Mouse (Mus musculus) megakaryocyte, embryonic 14.5 days (primary cell): ENCODE data around the gene Cxcl1. TPM values are rescaled to one million over a fixed set of nuclear protein-coding genes. Genes with fewer than 3 reads are reported as not detected.
A peak's percentile ranks its signal among the peaks of the same experiment; 100 is the strongest.

ENCODE experiments used
- H3K27me3 ChIP-seq: replicated peaks from 2 replicates; pipeline ENCODE3; 2012; ENCODE audit warnings: inconsistent platforms
- H3K36me3 ChIP-seq: replicated peaks from 2 replicates; pipeline ENCODE3; 2012; ENCODE audit warnings: low read length, inconsistent platforms, mixed read lengths
- H3K4me1 ChIP-seq: 2 replicates; pipeline ENCODE4 v1.6.1; 2012; ENCODE audit warnings: inconsistent platforms
- H3K4me3 ChIP-seq: replicated peaks from 2 replicates; pipeline ENCODE3; 2012; ENCODE audit warnings: moderate library complexity, mild to moderate bottlenecking, inconsistent platforms
- H3K9me3 ChIP-seq: 2 replicates; pipeline ENCODE4 v1.6.1; 2012; ENCODE audit warnings: inconsistent platforms
- FLI1 ChIP-seq: IDR thresholded peaks from 2 replicates; pipeline ENCODE4 v1.6.1; 2012; ENCODE audit warnings: low read length, inconsistent platforms, mixed read lengths
- GATA1 ChIP-seq: IDR thresholded peaks from 3 replicates; pipeline ENCODE4 v1.6.1; 2012; ENCODE audit warnings: mixed read lengths, low read length, inconsistent platforms, borderline replicate concordance
- polyA plus RNA-seq: library from polyadenylated mRNA; stranded (reverse); fragments of >175 nt; gene quantifications from 2 replicates; pipeline ENCODE4 v1.2.3, GENCODE M21; 2012; ENCODE audit warnings: low replicate concordance; ENCODE audit not compliant: insufficient read depth

Cxcl1 gene
- polyA plus RNA-seq, 1 experiment = 0.48 TPM

DNA sequence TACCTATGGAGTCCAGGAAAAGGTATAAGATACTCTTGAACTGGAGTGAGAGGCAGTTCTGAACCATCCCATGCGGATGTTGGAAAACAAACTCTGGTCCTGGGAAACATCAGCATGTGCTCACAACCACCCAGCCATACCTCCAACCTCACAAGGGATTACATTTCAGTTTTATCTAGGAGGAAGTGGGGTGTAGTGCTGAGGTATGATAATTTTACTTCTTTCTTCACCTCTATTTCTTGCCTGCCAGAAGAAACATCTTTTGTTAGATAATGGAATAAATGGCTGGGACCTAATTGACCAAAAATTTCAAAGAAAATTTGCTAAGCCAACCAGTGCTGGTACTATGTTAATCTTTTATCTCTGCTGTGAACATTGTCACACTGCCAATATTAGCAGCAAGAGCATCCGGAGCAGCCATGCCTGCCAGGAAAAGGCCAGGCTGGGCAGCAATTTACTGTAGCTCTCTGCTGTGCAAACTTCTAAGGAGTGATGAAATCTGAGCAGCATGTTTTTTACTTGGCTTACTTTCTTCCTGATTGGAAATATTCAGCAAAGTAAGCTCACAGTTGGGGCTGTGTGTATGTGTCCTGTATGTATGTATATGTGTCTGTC lies 6.3 kb upstream of the Cxcl1 start:
- H3K9me3 ChIP-seq = no peaks in the 10 kb centered on the region

DNA sequence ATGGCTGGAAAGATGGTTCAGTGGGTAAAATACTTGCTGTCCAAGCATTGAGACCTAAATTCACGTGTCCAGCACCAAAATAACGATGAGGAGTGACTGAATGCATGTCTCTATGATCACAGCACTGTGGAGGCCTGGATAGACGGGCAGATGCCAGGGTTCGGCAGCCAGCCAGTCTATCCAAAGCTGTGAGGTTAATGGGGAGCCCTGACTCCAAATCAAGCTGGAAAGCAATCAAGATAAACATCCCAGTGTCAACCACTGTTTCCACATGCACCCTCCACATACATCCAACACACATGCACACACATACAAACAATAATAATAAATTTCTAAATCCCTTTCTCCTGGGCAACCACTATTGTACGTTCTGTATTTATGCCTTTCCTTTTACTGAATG lies 2.4 kb upstream of the Cxcl1 start:
- Histone ChIP-seq H3K36me3 (no peaks in the 10 kb centered on the region), H3K9me3 (no peaks in the 10 kb centered on the region), H3K4me1 (peaks cover 40% of the 10 kb centered on the region), H3K4me3 (no peak overlapping the region), H3K27me3 (peaks cover 27% of the 10 kb centered on the region)
- no peak for TF ChIP-seq FLI1
- TF ChIP-seq GATA1 = no peak

More for the DNA sequence above, 6.3 kb upstream of the Cxcl1 start:
- Histone ChIP-seq H3K4me3 (no peak overlapping the region), H3K4me1 (peaks cover 62% of the 10 kb centered on the region), H3K36me3 (no peaks in the 10 kb centered on the region), H3K27me3 (peaks cover 9% of the 10 kb centered on the region)
- TF ChIP-seq FLI1 (no peak), GATA1 (no peak)

DNA sequence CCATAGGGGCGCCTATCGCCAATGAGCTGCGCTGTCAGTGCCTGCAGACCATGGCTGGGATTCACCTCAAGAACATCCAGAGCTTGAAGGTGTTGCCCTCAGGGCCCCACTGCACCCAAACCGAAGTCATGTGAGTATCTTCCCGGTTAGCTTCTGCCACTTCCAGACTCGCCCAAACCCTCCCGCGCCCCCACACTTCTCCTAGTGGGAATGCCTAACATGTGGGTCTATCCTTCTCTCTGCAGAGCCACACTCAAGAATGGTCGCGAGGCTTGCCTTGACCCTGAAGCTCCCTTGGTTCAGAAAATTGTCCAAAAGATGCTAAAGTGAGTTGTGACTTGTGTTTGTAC lies 398 bp downstream of the Cxcl1 start:
- H3K9me3 ChIP-seq = no peaks in the 10 kb centered on the region
- H3K27me3 ChIP-seq = peaks cover 29% of the 10 kb centered on the region
- peaks cover 15% of the 10 kb centered on the region for H3K4me1 ChIP-seq
- H3K4me3 ChIP-seq = peak overlapping the region; percentile 88
- TF ChIP-seq GATA1 (no peak), FLI1 (no peak)
- H3K36me3 ChIP-seq = no peaks in the 10 kb centered on the region

GRCm38 (mm10) chr5:90894231-90894630 lies 3.2 kb downstream of the Cxcl1 start:
- Histone ChIP-seq H3K9me3 (no peaks in the 10 kb centered on the region), H3K27me3 (peaks cover 25% of the 10 kb centered on the region), H3K4me3 (no peak overlapping the region), H3K36me3 (no peaks in the 10 kb centered on the region), H3K4me1 (peaks cover 18% of the 10 kb centered on the region)
- TF ChIP-seq FLI1 (no peak), GATA1 (no peak)

DNA sequence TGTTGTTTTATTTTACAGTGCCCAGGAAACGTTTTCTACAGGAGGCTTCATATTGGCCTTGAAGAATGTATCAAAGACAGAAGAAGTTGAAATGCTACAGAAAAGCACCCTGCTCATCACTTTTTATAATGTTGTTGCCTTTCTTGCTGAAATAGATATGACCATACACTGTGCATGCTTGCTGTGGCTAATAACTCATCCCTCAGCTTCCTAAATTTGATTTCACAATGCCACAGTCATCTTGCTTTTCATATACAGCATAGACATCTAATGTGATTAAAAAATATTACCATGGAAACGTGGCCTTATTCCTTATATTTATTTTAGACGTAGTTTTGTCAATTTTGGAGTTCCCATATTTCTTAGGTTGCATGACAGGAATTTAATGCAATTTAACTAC lies 6.4 kb downstream of the Cxcl1 start:
- H3K27me3 ChIP-seq = peaks cover 2% of the 10 kb centered on the region
- no peaks in the 10 kb centered on the region for H3K9me3 ChIP-seq
- H3K36me3 ChIP-seq = no peaks in the 10 kb centered on the region
- H3K4me1 ChIP-seq = peaks cover 25% of the 10 kb centered on the region
- TF ChIP-seq GATA1 = no peak
- TF ChIP-seq FLI1 = no peak
- no peak overlapping the region for H3K4me3 ChIP-seq

DNA sequence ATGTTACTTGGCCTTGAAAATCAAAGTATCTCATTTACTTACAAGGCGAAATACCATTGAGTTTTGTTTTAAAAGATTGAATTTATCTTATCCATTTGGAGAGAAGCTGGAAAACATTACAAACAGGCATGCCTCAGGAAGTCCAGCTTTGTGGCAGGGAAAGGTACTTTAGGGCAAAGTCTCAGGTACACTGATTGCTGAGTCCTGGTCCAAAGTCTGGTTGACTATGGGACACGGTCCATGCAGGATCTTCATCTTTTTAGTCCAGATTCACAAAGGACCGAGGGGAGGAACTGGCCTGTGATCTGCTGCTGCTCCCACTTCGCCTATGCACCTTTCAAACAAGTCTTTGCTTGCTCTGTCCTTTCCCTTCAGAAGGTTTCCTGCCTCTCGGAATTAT lies 8.3 kb downstream of the Cxcl1 start:
- H3K4me3 ChIP-seq = no peak overlapping the region
- peaks cover 6% of the 10 kb centered on the region for H3K27me3 ChIP-seq
- no peaks in the 10 kb centered on the region for H3K36me3 ChIP-seq
- H3K9me3 ChIP-seq = no peaks in the 10 kb centered on the region
- H3K4me1 ChIP-seq = peaks cover 43% of the 10 kb centered on the region
- TF ChIP-seq FLI1 (no peak), GATA1 (no peak)

- peaks cover 43% of the 10 kb centered on the region for H3K4me1 ChIP-seq
- no peaks in the 10 kb centered on the region for H3K36me3 ChIP-seq
- H3K27me3 ChIP-seq = peaks cover 9% of the 10 kb centered on the region
- TF ChIP-seq FLI1 = no peak
- TF ChIP-seq GATA1 = no peak
- no peak overlapping the region for H3K4me3 ChIP-seq
- H3K9me3 ChIP-seq = no peaks in the 10 kb centered on the region
Observed at GRCm38 (mm10) chr5:90900147-90900546, 9.1 kb downstream of the Cxcl1 start.

DNA sequence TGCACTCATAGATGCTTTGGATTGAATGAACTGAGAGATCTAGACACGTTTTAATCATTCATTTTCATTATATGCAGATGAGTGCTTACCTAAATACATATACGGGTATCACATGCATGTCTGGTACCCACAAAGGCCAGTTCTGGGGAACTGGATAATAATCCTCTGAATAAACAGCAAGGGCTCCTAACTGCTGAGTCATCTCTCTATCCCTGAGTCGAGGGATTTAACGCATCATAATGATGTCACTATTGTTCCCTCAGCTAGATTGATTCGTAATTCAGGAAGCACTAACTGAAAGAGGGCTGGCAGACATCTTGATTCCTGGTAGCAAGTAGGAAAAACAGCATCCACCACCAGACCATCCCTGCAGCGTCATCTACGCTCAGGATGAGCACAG lies 9.6 kb downstream of the Cxcl1 start:
- Histone ChIP-seq H3K27me3 (peaks cover 9% of the 10 kb centered on the region), H3K36me3 (no peaks in the 10 kb centered on the region), H3K4me3 (no peak overlapping the region), H3K4me1 (peaks cover 43% of the 10 kb centered on the region), H3K9me3 (no peaks in the 10 kb centered on the region)
- TF ChIP-seq FLI1 = no peak
- TF ChIP-seq GATA1 = no peak

GRCm38 (mm10) chr5:90902380-90903260 lies 11.6 kb downstream of the Cxcl1 start:
- Histone ChIP-seq H3K36me3 (no peaks in the 10 kb centered on the region), H3K9me3 (no peaks in the 10 kb centered on the region), H3K4me1 (peaks cover 40% of the 10 kb centered on the region), H3K27me3 (peaks cover 9% of the 10 kb centered on the region), H3K4me3 (peak overlapping the region; percentile 88)
- no peak for TF ChIP-seq FLI1
- TF ChIP-seq GATA1 = no peak

GRCm38 (mm10) chr5:90903339-90904020 lies 12.4 kb downstream of the Cxcl1 start, which contains the start of gene Cxcl2:
Gene Cxcl2, plus strand, starts transcription at chr5:90903871.
- Histone ChIP-seq H3K36me3 (no peaks in the 10 kb centered on the region), H3K4me3 (peak within 1 kb of the TSS; percentile 88), H3K27me3 (peaks cover 9% of the 10 kb centered on the region), H3K9me3 (no peaks in the 10 kb centered on the region), H3K4me1 (peaks cover 38% of the 10 kb centered on the region)
- TF ChIP-seq GATA1 = no peak
- TF ChIP-seq FLI1 = no peak
